Mouse (Mus musculus) heart, embryonic 15.5 days (tissue): ENCODE results near the gene Rsrp1. TPM values are rescaled to one million over a fixed set of nuclear protein-coding genes. Genes with fewer than 3 reads are reported as not detected.

ENCODE experiments used
- ATAC-seq: fragments of 200-750 bp; cut with Nextera tagmentation; replicated peaks from 2 replicates; pipeline ENCODE4 v1.8.0; 2017; ENCODE audit warnings: low read depth, moderate TSS enrichment; ENCODE audit not compliant: insufficient number of reproducible peaks, insufficient read depth, low FRiP score
- H3K27ac ChIP-seq: fragments of 300-500 bp; sonication (generic); 2 replicates; pipeline ENCODE4 v1.5.1; 2015; ENCODE audit warnings: mild to moderate bottlenecking, inconsistent platforms
- H3K27me3 ChIP-seq: fragments of 300-500 bp; sonication (generic); 2 replicates; pipeline ENCODE4 v1.6.1; 2015; ENCODE audit warnings: inconsistent platforms
- H3K36me3 ChIP-seq: fragments of 300-500 bp; sonication (generic); 2 replicates; pipeline ENCODE4 v1.6.1; 2015; ENCODE audit warnings: mild to moderate bottlenecking, inconsistent platforms
- H3K4me1 ChIP-seq: fragments of 300-500 bp; sonication (generic); replicated peaks from 2 replicates; pipeline ENCODE4 v1.6.1; 2015; ENCODE audit warnings: inconsistent platforms
- H3K4me2 ChIP-seq: fragments of 300-500 bp; sonication (generic); 2 replicates; pipeline ENCODE4 v1.6.1; 2015; ENCODE audit warnings: inconsistent platforms, mild to moderate bottlenecking, moderate library complexity
- H3K4me3 ChIP-seq: fragments of 300-500 bp; sonication (generic); 2 replicates; pipeline ENCODE4 v1.5.1; 2015; ENCODE audit warnings: mild to moderate bottlenecking, inconsistent platforms
- H3K9ac ChIP-seq: fragments of 300-500 bp; sonication (generic); 2 replicates; pipeline ENCODE4 v1.6.1; 2015; ENCODE audit warnings: mild to moderate bottlenecking, inconsistent platforms
- H3K9me3 ChIP-seq: fragments of 300-500 bp; sonication (generic); replicated peaks from 2 replicates; pipeline ENCODE4 v1.6.1; 2016; ENCODE audit warnings: inconsistent platforms
- WGBS: fragments of 180-500 bp; shearing (Covaris S2); methylation state at CpG from one replicate; pipeline ENCODE4 v1.1.7; 2015; ENCODE audit warnings: mixed read lengths; 5-methylcytosine and 5-hydroxymethylcytosine counted together
- polyA plus RNA-seq: library from polyadenylated mRNA; unstranded; fragments of >200 nt; fragmentation: Nextera tagmentation; extraction: Ambion mirVana; gene quantifications from 2 replicates; pipeline ENCODE4 v1.2.1, GENCODE M21; 2015

Gene Rsrp1
- polyA plus RNA-seq, 1 experiment from 2014 or later = 366 TPM

- no peak overlapping the region for H3K27ac ChIP-seq
- 42% methylated on average over 14 of the region's 14 CpGs for WGBS
- no peaks in the 10 kb centered on the region for H3K9me3 ChIP-seq
- H3K36me3 ChIP-seq = no peaks in the 10 kb centered on the region
- H3K27me3 ChIP-seq = 0 out of 2 replicates have a peak, but pooled peaks cover 5% of the 10 kb centered on the region
- no peak overlapping the region for H3K4me2 ChIP-seq
- no peak overlapping the region for H3K4me3 ChIP-seq
- no peak overlapping the region for H3K9ac ChIP-seq
- ATAC-seq = no peak
- H3K4me1 ChIP-seq = no peaks in the 10 kb centered on the region
Observed at GRCm38 (mm10) chr4:134975261-134975928, 52.0 kb downstream of the Rsrp1 start.

DNA sequence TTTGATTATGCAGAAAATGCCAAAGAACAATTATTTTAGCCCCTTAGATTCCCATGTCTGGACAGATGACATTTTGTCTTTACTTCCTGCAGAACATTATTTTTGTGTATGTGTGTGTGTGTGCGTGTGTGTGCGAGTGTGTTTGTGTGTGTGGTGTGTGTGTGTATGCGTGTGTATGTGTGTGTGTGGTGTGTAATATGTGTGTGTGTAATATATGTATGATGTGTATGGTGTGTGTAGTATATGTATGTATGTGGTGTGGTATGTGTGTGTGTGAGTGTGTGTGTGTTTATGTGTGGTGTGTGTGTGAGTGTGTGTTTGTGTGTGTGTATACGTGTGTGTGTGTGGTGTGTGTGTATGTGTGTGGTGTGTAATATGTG lies 52.5 kb downstream of the Rsrp1 start:
- 80% methylated on average over 4 of the region's 4 CpGs for WGBS
- H3K4me1 ChIP-seq = no peaks in the 10 kb centered on the region
- no peak overlapping the region for H3K27ac ChIP-seq
- H3K27me3 ChIP-seq = 0 out of 2 replicates have a peak, but pooled peaks cover 2% of the 10 kb centered on the region
- no peak for ATAC-seq
- no peaks in the 10 kb centered on the region for H3K9me3 ChIP-seq
- H3K36me3 ChIP-seq = no peaks in the 10 kb centered on the region
- no peak overlapping the region for H3K9ac ChIP-seq
- no peak overlapping the region for H3K4me2 ChIP-seq
- no peak overlapping the region for H3K4me3 ChIP-seq

Other genes with a start within 250 kb of the Rsrp1 start
- gene Man1c1, start 219.3 kb upstream of the Rsrp1 start, polyA plus RNA-seq = 5.1 and 6.6 TPM in 2 replicates
- gene Ldlrap1, start 155.6 kb upstream of the Rsrp1 start, polyA plus RNA-seq = 11.6 and 16.0 TPM in 2 replicates
- gene Maco1, start 70.2 kb upstream of the Rsrp1 start, polyA plus RNA-seq = 22.0 and 25.5 TPM in 2 replicates
- gene Rhd, start 59.1 kb upstream of the Rsrp1 start, polyA plus RNA-seq = 5.4 and 8.9 TPM in 2 replicates
- gene Tmem50a, start 8.6 kb upstream of the Rsrp1 start, polyA plus RNA-seq = 142 TPM in 2 replicates
- gene Syf2, start 7.3 kb downstream of the Rsrp1 start, polyA plus RNA-seq = 52.6 and 57.6 TPM in 2 replicates
- 0.14 and 0.77 TPM in 2 replicates for gene Runx3, start 197.1 kb downstream of the Rsrp1 start, polyA plus RNA-seq